Mouse (Mus musculus) lung, postnatal 0 days (tissue): ENCODE measurements around the gene Usp11.

Experiments
- CTCF ChIP-seq: IDR thresholded peaks from 2 replicates; pipeline ENCODE4 v1.5.1; 2016; ENCODE audit warnings: antibody characterized with exemption, mild to moderate bottlenecking
- EP300 ChIP-seq: IDR thresholded peaks from 2 replicates; pipeline ENCODE4 v1.6.1; 2016; ENCODE audit warnings: antibody characterized with exemption, mild to moderate bottlenecking, control low read depth

- TF ChIP-seq CTCF: no peak
- TF ChIP-seq EP300: no peak
Measured at GRCm38 (mm10) chrX:20658026-20658652, 45.6 kb upstream of the Usp11 start, which contains the start of gene Uba1.
